ENCODE assay signal across 26 mouse cellular contexts in genomic region chr16:25047726-25048125, GRCm38 (mm10).
"Had no signal": no experiment of that assay in that cellular context is flagged by ENCODE, and none has a peak within 500 bp of the region (broad histone marks: within the 10 kb centered on the region; RNA-seq: fewer than 3 reads in every experiment).

No protein-coding gene starts in this region.

- H3K9ac ChIP-seq: heart, embryonic 13.5 days; heart, embryonic 15.5 days; hindbrain, embryonic 13.5 days; hindbrain, embryonic 15.5 days; kidney, embryonic 15.5 days; limb, embryonic 12.5 days; liver, embryonic 13.5 days; liver, embryonic 15.5 days had no signal

- H3K36me3 ChIP-seq: heart, embryonic 13.5 days; heart, embryonic 15.5 days; hindbrain, embryonic 13.5 days; hindbrain, embryonic 15.5 days; kidney, embryonic 15.5 days; limb, embryonic 10.5 days; limb, embryonic 12.5 days; liver, embryonic 13.5 days; liver, embryonic 15.5 days had no signal

- ATAC-seq: hindbrain, postnatal 0 days; intestine, embryonic 16.5 days had no signal

- H3K9me3 ChIP-seq: heart, embryonic 13.5 days; heart, embryonic 15.5 days; hindbrain, embryonic 13.5 days; hindbrain, embryonic 15.5 days; kidney, embryonic 15.5 days; limb, embryonic 10.5 days; limb, embryonic 12.5 days; liver, embryonic 13.5 days; liver, embryonic 15.5 days had no signal

- H3K4me3 ChIP-seq: heart, embryonic 13.5 days; heart, embryonic 15.5 days; hindbrain, embryonic 13.5 days; hindbrain, embryonic 15.5 days; kidney, embryonic 15.5 days; limb, embryonic 10.5 days; limb, embryonic 12.5 days; liver, embryonic 13.5 days; liver, embryonic 15.5 days had no signal

- H3K4me1 ChIP-seq: hindbrain, embryonic 13.5 days; hindbrain, embryonic 15.5 days; limb, embryonic 10.5 days; liver, embryonic 13.5 days; liver, embryonic 15.5 days had no signal

- H3K4me2 ChIP-seq: heart, embryonic 11.5 days; heart, embryonic 13.5 days; heart, embryonic 15.5 days; hindbrain, embryonic 13.5 days; hindbrain, embryonic 15.5 days; kidney, embryonic 15.5 days; limb, embryonic 12.5 days; liver, embryonic 11.5 days; liver, embryonic 13.5 days; liver, embryonic 15.5 days had no signal

- H3K27me3 ChIP-seq: heart, embryonic 15.5 days; hindbrain, embryonic 15.5 days; kidney, embryonic 15.5 days; limb, embryonic 12.5 days; liver, embryonic 13.5 days; liver, embryonic 15.5 days had no signal

- DNase-seq: gastrocnemius, postnatal 14 days; gastrocnemius, postnatal 36 days; heart, adult 11 months; heart, postnatal 10 days; kidney, adult 11 months; kidney, adult 2 months; kidney, adult 9 months; kidney, postnatal 14 days; kidney, postnatal 36 days; layer of hippocampus, adult 9-11 months; layer of hippocampus, postnatal 36 days; liver; liver, embryonic 13.5 days had no signal

- H3K27ac ChIP-seq: heart, embryonic 13.5 days; heart, embryonic 15.5 days; hindbrain, embryonic 13.5 days; hindbrain, embryonic 15.5 days; hindbrain, postnatal 0 days; kidney, embryonic 15.5 days; kidney, postnatal 0 days; limb, embryonic 10.5 days; limb, embryonic 12.5 days; liver, embryonic 13.5 days; liver, embryonic 15.5 days had no signal
